Mouse (Mus musculus) skeletal muscle tissue, adult 2 months (tissue): ENCODE measurements around the gene Pald1.

ENCODE experiments used
- DNase-seq: peaks from one replicate; pipeline ENCODE4 v3.0.0-alpha.2; 2012; ENCODE audit warnings: low read depth, low spot score

Gene Pald1

DNA sequence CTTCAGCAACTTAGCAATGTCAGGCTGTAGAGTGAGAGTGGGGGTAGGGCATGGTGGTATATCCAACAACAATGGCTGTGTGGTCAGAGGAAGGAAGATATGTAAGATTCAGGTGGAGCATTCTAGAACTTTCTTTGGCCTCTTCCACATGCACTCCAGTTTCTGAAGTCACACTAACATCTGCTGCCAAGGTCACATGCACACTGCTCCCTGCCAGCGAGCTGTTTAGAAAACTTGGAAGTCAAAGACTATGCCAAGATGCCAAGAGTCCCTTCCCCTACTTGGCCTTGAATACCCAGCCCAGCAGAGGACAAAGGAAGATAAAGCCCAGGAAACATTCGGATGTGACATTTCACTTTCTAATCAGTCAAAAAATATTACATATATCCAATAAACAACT, 19.6 kb upstream of the Pald1 start:
- DNase-seq = no peak

DNA sequence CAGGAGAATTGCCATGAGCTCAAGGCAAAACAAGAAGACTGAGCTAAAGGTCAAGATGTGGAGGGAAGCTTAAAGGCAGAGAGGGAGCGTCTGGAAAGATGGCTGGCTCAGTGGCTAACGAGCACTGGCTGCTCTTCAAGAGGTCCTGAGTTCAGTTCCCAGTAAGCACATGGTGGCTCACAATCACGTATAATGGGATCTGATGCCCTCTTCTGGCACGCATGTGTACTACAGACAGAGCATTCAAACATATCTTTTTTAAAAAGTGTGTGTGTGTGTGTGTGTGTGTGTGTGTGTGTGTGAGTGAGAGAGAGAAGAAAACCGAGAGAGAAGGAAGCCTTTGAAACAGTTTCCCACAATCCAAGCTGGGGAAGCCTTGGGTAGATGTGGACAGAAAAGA, 19.1 kb upstream of the Pald1 start:
- DNase-seq = no peak

DNA sequence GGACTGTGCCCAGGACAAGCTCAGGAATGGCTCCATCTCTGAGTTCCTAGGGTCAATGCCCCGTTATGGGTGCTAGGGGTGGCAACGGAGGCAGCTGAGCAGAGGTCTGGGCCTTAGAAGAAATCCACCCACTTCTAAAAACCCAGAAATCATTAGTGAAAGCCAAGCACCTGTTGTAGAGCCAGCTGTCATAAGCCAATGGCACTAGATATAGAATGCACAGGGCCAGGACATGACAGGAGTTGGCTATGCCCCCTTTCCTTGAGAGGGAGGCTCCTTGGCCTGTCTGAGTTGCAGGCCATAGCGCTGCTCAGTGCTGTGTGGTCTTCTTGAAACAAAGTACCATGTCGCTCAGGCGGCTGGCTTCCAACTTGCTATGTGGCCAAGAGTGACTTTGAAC, 17.1 kb upstream of the Pald1 start:
- no peak for DNase-seq

DNA sequence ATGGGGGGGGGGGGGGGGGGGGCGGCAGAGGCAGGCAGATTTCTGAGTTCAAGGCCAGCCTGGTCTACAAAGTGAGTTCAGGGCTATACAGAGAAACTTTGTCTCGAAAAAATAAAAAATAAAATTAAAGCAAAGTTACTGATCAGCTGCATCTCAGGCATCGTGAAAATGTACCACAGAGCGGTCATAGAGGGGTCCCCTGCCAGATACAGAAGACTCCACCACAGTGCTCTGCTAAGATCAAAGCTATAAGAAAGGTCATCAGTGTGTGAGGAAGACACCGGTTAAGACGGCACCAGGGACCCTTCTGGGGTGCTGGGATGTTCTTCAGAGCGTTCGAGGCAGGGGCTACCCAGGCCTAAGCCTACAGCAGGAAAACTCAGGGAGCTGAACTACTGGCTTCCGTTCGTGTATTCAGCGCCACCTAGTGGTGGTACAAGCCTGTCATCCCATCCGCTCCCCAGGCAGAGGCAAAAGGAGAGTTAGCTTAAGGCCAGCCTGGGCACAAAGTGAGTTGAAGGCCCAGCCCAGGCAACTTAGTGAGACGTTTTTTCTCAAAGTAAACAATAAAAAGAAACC, 15.9 kb upstream of the Pald1 start:
- DNase-seq = peak; percentile 77

DNA sequence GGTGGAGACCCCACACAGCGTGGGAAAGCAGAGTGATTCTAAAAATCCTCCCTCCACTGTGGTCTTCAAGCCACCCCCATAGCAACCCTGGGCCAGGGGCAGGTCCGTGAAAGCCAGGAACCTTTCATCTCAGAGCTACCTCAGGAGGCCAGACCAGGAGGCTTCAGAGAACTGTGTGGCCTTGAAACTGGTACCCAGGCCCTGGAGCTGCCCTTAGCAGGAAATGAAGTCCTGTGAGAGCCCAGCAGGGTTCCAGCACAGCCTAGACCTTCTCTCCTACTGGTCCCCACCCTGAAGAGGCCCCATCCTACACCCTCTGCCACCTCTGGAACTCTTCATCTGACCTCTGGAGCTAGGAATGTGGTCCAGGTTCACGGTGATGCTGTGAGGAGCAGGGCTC, 14.8 kb upstream of the Pald1 start:
- DNase-seq = no peak

DNA sequence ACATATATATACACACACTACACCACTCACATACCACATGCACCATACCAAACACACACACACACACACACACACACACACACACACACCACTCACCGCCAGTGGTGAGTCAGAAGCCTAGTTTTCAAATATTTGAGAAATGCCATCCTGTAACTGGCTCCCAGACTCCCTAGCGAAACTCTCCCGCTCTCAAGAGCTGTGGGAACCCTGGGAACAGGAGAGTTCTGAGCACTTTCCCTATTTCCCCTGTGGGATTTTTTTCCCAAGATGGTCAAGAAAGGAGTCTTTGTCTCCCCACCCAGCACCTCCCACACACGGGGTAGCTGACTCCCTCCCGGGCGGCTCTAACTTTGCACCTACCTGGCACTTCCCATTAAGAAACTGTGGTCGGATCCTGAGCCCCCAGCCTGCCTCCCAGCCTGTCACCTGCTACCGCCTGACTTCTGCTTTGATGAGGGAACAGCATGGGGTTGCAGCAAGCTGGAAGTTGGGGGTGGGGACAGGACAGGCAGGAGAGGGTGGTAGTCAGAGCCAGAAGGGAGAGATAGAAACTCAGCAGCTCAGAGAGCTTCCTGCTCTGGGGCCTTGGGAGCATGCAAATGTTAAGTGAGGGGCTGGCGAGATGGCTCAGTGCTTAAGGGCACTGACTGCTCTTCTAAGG, 11.3 kb upstream of the Pald1 start:
- no peak for DNase-seq

DNA sequence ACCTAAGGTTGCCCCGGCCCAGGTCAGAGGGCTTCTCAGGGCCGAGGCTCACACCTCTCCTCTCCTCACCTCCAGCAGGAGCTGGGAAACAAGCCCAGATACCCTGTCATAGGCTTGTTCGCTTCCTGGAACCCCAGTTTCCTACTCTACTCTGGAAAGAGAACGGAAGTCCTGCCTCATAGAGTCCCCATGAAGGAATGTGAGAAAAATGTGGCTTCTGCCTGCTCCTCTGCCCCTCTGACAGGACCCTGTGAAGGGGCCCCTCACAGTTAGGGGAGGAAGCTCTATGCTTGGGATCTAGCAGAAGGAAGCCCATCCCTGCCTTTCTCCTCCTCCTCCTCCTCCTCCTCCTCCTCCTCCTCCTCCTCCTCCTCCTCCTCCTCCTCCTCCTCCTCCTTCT, 9.3 kb upstream of the Pald1 start:
- no peak for DNase-seq

DNA sequence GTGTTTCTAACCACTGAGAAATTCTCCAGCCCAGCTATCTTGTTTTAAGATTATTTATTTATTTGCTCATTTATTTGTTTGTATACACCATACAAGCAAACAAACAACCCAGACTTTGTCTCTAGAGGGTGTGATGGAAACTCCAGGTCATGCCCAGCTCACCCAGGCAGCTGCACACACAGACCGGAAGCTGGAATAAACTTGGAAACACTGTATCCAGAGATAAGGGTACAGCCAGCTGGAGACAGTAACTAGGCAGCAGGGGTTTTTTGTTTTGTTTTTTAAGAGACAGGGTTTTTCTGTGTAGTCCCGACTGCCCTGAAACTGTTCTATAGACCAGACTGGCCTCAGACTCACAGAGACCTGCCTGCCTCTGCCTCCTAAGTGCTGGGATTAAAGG, 6.8 kb upstream of the Pald1 start:
- DNase-seq = no peak

DNA sequence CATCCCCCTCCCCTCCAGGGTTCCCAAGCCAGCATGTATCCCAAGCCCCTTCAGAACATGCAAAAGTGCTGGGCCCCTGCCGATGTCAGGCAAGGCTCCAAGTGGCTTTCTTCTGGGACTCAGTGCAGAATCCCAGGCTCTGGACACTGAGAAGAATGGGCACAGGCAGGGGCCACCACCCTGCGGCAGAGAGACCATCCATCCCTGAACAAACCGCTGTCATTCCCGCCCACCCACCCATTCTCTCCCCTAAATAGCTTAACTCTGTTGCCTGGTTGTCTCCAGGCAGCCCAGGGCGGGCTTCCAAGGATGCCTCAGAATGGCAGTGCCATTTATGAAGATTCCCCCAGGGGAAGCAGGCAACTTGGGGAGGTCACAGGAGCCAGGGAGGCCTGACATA, 5.7 kb upstream of the Pald1 start:
- DNase-seq = no peak

DNA sequence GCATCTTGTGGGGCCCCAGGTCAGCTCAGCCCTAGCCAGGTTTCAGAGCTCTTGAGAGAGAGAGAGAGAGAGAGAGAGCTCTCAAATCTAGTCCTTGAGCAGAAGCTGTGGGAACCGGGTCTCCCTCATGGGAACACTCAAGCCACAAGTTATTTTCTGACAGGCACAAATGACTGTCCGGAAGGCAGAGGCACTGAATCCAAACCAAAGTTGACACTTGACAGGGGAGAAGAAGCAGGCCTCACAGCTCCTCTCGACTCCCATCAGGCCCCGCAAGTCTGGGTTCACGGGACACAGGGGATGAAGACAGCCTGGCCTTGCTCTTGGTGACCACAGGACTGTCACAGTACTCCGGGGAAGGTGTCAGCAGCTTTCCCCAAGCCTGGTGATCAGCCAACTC, 3.0 kb upstream of the Pald1 start:
- DNase-seq = no peak

DNA sequence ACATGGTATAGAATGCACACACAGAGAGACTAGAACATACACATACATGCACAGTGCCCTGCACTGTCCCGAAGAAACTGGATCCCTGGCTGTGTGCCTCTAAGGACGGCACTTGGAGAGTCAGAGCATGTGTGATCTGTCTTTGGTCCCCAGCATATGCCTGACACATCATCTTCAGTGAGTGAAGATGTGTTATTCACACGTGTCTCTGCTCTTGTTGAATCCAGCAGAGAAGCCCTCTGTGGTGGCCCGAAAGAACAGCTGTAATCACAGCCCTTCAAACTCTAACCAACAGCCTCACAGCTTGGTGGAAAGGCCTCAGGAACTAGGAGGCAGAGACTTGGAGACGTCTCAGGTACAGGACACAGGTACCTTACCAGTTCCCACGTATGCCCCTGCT, 1.8 kb upstream of the Pald1 start:
- DNase-seq = no peak

DNA sequence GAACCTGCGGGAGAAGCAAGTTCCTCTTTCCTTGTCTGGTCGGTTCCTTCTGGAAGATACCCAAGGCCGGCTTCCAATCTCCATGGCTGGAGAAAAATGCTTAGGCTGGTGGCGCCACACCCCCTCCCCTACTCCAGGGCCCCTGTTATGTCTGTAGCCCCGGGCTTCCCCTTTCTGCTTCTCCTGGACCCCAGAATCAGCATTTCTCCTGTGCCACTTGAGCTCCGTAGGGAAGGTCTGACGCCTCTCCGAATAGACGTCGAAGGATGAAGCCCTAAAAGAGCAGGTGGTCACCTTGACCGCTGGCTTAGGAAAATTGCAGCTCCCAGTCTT, 351 bp upstream of the Pald1 start:
- DNase-seq = no peak

DNA sequence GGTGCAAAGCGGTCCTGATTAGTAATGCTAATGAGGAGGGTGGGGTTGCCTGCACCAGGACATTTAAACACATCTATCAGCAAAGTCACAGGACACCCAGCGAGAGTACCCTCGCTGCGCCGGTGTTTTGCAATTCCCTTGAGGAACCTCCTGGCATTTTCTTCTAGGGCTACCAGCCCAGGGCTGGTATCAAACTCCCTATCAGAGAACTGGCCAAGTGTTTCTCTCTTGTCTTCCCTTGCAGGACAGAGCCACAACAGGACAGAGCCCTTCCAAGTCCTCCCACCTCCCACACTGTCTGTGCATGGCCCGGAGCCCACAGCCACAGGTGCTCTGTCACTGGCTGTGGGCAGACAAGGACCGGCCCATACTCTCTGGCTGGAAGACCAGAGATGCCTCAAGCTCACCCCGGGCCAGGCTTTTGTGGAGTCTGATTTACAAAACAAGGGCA, 1.0 kb downstream of the Pald1 start:
- no peak for DNase-seq

DNA sequence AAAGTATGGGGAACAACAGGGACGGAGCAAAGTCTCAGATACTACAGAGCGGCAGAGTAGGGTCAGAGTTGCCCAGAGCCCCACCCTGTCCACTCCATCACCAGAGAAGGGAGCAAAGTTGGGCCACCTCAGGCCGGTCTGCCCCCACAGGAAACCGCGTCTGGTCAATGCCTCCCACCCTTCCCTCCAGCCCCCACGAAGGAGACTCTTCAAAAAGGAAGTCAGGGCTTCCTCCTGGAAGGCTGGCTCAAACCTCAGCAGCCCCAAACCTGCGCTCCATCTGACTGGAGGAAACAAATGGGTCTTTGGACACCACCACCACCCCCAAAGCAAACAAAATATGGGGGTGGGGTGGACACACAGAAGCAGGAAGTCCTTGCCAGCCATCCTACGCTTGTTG, 1.5 kb downstream of the Pald1 start:
- DNase-seq = no peak

DNA sequence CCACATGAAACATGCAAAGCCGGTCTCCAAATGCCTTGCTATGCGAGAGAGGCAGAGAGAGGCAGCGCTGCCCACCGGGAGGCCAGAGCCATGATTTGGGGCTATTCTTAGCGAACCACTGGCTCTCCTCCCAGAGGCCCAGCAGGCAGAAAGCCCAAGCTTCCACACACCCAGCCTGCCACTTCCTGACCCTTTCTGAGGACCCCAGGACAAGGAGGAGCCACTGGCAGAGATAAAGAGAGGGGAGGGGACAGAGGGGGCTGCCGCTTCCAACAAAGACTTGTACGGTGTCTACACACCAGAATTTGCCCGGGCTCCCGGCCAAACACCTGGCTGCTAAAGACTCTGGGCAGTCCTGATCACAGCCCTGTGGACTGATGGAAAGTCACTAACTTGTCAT, 3.1 kb downstream of the Pald1 start:
- no peak for DNase-seq

DNA sequence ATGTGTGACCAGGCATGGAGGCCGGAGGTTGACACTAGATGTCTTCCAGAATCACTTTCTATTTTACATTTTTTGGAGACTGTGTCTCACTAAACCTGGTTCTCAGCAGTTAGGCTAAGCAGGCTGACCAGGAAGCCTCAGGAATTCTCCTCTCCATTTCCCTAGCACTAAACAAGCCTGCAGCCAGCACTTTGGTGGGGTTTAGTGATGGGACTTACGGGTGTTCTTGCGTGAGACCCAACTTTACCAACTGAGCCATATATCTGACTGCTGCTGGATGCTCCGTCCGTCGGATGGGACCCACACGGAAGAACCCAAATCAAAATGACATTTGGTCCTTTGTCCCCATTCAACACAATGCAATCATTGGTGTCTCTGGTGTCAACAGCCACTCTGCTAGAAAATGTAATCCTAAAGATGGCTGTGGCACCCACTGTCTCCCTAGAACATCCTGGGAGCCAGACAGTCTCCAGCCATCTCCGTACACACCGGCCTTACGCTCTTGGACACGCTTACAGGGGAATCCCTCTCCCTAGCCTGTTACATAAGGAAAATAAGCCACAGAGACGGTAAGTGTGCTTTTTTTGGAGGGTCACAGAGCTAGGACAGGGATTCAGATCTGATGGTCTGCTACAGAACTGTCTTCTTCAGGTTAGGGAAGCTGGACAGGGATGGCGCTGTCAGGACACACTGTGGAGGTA, 3.8 kb downstream of the Pald1 start:
- no peak for DNase-seq

DNA sequence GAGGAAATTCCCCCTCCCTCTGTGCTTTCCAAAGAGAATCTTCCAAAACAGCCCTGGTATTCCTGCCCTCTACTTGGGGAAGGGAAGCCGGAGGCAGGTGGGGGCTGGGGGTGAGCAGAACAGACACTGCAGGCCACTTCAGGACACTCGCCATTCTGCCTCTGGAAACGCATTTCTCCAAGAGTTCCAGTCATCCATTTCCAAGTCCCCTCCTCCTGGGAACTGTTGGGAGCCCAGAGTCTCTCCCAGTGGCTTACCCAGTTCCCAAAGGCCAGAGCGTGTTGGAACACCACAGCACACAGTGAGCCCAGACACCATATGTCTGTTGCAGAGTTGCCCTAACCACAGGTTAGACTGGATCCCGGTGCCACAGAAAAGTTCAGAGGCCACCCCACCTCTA, 4.6 kb downstream of the Pald1 start:
- DNase-seq = no peak

DNA sequence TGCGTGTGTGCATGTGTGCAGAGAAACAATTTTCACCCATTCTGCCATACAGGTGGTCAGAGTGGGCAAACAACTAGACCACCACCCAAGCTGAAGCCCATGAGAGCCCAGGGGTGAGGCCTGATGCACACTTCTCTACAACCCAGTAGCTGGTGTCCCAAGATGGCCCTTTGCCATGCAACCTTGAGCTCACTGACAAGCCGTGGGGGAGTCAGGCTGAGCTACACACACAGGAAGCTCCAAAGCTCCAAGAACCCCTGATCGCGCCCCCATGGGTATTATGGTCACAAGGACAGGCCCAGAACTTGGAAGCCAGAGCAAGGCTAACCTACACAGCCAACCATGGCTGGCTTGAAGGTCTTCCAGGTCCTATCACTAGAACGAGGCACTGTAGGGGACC, 5.3 kb downstream of the Pald1 start:
- DNase-seq = no peak

DNA sequence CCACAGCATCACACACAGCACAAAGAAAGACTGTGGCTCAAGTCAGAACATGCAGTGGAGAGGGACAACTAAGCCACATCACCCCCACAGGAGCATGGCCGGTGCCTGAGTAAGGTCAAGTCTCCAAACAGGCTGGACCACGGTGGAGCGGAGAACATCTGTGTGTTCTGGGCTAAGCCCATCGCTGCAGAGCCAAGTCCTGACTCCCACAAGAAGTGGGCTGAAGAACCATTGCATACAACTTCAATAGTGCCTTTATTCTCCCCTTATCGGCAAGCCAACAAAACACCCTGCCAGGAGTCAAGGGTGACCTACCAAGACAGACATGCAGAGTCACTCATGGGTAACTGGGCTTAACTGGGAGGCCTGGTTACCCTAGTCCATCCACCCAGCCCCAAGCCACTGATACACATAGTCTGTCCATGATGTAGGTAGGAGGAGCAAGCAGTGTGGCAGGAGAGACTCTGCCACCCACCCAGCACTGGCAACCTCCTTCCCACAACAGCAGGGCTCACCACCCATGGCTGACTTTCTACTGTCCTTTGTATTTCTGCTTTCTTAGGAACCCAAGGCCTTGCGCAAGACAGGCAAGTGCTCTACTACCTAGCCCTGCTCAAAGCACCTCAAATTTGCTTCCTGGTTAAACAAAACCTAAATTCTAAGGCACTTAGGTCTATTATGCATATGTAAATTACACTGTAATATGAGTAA, 8.4 kb downstream of the Pald1 start:
- no peak for DNase-seq

DNA sequence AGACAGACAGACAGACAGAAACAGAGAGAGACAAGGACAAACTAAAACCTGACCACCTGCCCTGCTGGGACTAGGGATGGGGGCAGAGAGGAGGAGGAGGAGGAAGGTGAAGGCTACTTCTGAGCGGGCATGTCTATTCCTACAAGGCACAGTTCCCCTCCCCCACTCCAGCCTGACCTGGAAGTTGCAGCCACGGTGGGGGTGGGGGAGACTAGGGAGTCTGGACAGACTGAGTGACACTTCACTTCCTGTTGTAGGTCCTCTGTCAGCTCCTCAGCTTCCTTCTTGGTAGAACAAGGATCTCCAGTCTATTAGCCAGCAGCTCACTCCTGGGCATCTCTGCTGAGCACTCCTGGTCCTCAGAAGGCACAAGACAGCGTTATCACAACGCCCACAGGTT, 9.3 kb downstream of the Pald1 start:
- no peak for DNase-seq

DNA sequence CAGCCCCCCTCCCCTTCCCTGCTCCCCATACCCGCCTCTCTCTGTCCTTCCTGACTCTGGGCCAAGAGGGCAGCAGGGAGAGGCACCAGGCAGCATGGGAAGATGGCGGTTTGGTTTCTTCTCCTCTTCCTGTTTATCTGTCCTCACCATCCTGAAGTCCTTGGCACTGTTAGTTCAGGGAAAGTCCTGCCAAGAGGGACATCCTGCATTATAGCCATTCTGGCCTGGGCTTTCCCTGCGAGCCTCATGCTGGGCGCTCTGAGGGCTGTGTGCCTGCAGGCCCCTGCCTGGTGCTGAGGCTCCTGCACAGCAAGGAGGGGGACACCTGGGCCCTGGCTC, 10.8 kb downstream of the Pald1 start:
- no peak for DNase-seq

DNA sequence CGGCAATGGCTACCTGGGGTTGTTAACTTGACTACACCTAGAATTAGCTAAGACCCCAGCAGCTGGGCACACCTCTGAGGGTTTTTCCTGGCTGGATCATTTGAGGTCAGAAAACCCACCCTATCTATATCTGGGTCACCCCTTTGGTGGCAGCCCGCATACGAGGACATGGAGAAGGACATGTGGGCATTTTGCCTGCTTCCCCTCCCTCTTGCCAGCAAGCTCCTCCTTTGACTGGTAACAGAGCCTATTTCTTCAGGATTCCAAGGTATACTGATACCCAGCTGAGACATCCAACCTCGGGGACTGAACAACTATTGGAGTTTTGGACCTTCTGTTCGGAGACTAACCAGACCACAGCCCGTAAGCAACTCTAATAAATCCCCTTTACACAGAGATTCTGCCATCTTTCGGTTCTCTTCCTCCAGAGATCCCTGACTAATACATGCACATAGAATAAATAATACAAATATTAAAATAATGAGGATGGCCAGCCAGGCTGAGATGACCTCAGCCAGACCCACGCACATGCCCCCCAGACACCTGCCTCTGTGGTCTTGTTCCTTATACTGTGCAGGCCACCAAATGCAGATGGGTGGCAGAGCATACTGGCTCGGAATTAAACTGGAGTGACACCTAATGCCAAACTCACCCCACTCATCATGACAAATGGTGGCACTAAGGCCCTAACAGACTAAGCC, 11.3 kb downstream of the Pald1 start:
- DNase-seq = no peak
